ENCODE assay signal across 8 mouse cellular contexts in the genomic region with DNA sequence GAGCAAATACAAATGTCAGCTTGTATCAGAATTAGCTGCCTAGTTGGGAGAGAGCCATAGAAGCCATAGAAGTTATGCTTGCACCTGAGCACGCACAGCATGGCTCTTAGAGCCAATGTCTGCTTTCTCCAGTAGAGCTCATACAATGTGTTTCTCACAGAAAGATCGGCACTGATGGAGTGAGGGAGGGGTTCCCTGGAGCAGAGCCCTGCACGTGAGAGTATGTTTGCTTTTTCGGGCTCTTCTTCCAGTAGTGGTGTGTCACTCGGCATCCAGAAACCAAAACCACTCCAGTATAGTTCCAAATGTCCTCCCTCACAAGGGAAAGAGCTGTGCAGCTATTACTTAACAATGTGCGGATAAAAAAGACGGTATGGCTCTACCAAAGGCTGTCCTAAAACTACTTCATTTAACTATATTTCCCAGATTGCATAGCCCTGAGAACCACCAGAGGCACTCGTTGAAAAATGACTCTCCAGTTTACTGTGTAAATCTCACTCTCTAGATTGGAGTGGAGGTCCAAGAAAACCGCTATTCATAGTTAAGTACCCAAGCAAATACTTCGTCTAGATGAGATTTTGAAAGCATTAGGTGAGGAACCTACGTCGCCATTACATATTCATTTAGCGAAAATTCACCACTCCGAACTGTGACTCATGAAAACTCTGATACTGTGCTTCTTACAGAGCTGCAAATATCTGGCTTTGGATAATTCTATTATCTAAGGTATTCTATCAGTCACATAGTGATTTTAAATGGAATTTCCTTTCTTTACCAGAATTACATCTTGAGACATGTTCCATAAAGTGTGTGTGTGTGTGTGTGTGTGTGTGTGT. TPM values are rescaled to one million over a fixed set of nuclear protein-coding genes. Genes with fewer than 3 reads are reported as not detected.
DNase-seq lines count a peak whose midpoint lies in the region; ATAC-seq and TF ChIP-seq lines count a peak whose summit lies in the region.

No protein-coding gene starts in this region.

- no peaks in the 10 kb centered on the region for H3K9me3 ChIP-seq in kidney, embryonic 16.5 days (ENCODE audit: low read length)
- no peaks in the 10 kb centered on the region for H3K9me3 ChIP-seq in forebrain, postnatal 0 days (ENCODE audit: low read length)

- no peak for ATAC-seq in kidney, embryonic 16.5 days (ENCODE audit: low FRiP score, low TSS enrichment)
- ATAC-seq in forebrain, postnatal 0 days: peak; percentile 5; the same call in 1 of the 2 replicates

- no peak for DNase-seq in kidney, postnatal 25 days
- DNase-seq in forebrain, postnatal 0 days: peak; percentile 9
- peak; percentile 2 for DNase-seq in lung, postnatal 10 days
- DNase-seq in thymus, postnatal 4 days: no peak
- no peak for DNase-seq in spleen, adult 12 weeks (ENCODE audit: low spot score)
- DNase-seq in spleen, adult 18-20 months: no peak

- no peaks in the 10 kb centered on the region; the same call in 1 of the 2 replicates for H3K27me3 ChIP-seq in kidney, embryonic 16.5 days (ENCODE audit: insufficient read depth, low read length)
- no peaks in the 10 kb centered on the region for H3K27me3 ChIP-seq in forebrain, postnatal 0 days (ENCODE audit: insufficient read depth, low read length)

- no peaks in the 10 kb centered on the region for H3K36me3 ChIP-seq in kidney, embryonic 16.5 days (ENCODE audit: insufficient read depth, low read length)
- no peaks in the 10 kb centered on the region for H3K36me3 ChIP-seq in forebrain, postnatal 0 days (ENCODE audit: insufficient read depth)

- no peaks in the 10 kb centered on the region for H3K4me1 ChIP-seq in kidney, embryonic 16.5 days (ENCODE audit: insufficient read depth, low read length)
- no peaks in the 10 kb centered on the region for H3K4me1 ChIP-seq in bone marrow macrophage, adult 2 months (ENCODE audit: control insufficient read depth, insufficient read depth, low read length)
- no peaks in the 10 kb centered on the region for H3K4me1 ChIP-seq in forebrain, postnatal 0 days (ENCODE audit: insufficient read depth)

- TF ChIP-seq CTCF in bone marrow macrophage, adult 2 months (IDR thresholded peaks at IDR 0.05; ENCODE audit: low read depth, low read length): no peak
- TF ChIP-seq CTCF in forebrain, postnatal 0 days (IDR thresholded peaks at IDR 0.05; ENCODE audit: low read depth): no peak

- H3K27ac ChIP-seq in kidney, embryonic 16.5 days (ENCODE audit: low read length): no peak overlapping the region
- no peak overlapping the region for H3K27ac ChIP-seq in bone marrow macrophage, adult 2 months (ENCODE audit: insufficient read depth, low read depth, low read length)
- peak overlapping the region; percentile 88 for H3K27ac ChIP-seq in forebrain, postnatal 0 days (ENCODE audit: low read depth, low read length)

- H3K9ac ChIP-seq in kidney, embryonic 16.5 days (replicated peaks; ENCODE audit: low read length): no peak overlapping the region
- 0 out of 2 replicates have a peak overlapping the region, but pooled peaks have one; percentile 3 for H3K9ac ChIP-seq in forebrain, postnatal 0 days

- no peak for TF ChIP-seq POLR2A in bone marrow macrophage, adult 2 months (IDR thresholded peaks at IDR 0.05; ENCODE audit: borderline replicate concordance, low read depth, low read length)

- WGBS in kidney, embryonic 16.5 days: 78% methylated on average over 14 of the region's 14 CpGs
- 66% methylated on average over 14 of the region's 14 CpGs for WGBS in forebrain, postnatal 0 days

- H3K4me3 ChIP-seq in kidney, embryonic 16.5 days (ENCODE audit: low read length): peak overlapping the region; percentile 65
- H3K4me3 ChIP-seq in bone marrow macrophage, adult 2 months (ENCODE audit: insufficient read depth, low read length): peak overlapping the region; percentile 84; the same call in 1 of the 2 replicates
- H3K4me3 ChIP-seq in forebrain, postnatal 0 days (ENCODE audit: low read depth, low read length): peak overlapping the region; percentile 54

- peak overlapping the region; percentile 44 for H3K4me2 ChIP-seq in kidney, embryonic 16.5 days (replicated peaks; ENCODE audit: low read depth, low read length)
- peak overlapping the region; percentile 39 for H3K4me2 ChIP-seq in forebrain, postnatal 0 days (ENCODE audit: low read depth)

RNA-seq across cellular contexts. Expression of gene Cstf2, which starts 0.7 kb away (rescaled TPM):
- 44.3 and 47.9 TPM in 2 replicates for polyA plus RNA-seq in kidney, embryonic 16.5 days (2015; fragmentation: Nextera tagmentation; extraction: Ambion mirVana)
- polyA plus RNA-seq in bone marrow macrophage, adult 2 months (2012; ENCODE audit: insufficient read depth, insufficient read length, missing spikeins): 14.7 and 16.9 TPM in 2 replicates
- total RNA-seq in forebrain, postnatal 0 days (2014; rRNA removed): 72.6 and 79.4 TPM in 2 replicates
- 30.8 and 38.3 TPM in 2 replicates for polyA plus RNA-seq in forebrain, postnatal 0 days (2015; fragmentation: Nextera tagmentation; extraction: Ambion mirVana)

Comparison
In these comparisons a context has a peak if more than half of its experiments do, and no peak if none do; other contexts are left out.
1. DNase-seq: peak in forebrain, postnatal 0 days (single experiment) and lung, postnatal 10 days (single experiment); none in kidney, postnatal 25 days (0 of 2), thymus, postnatal 4 days (single experiment), spleen, adult 12 weeks (single experiment) and spleen, adult 18-20 months (0 of 2).
2. Peak in every context shown above with its lines, with median percentiles within 50 percentile points of each other: H3K4me3 ChIP-seq.